Mouse (Mus musculus) hindbrain, embryonic 12.5 days (tissue): ENCODE results near the gene Ddost. TPM values are rescaled to one million over a fixed set of nuclear protein-coding genes. Genes with fewer than 3 reads are reported as not detected.
A peak's percentile ranks its signal among the peaks of the same experiment; 100 is the strongest.
"Not testable (repeated sequence)": the region's sequence is repeated elsewhere in the genome, so short reads cannot be mapped to it uniquely, and the experiment has no call there.

Experiments
- ATAC-seq: fragments of 200-750 bp; cut with Nextera tagmentation; 2 replicates; pipeline ENCODE4 v1.8.0; 2017; ENCODE audit warnings: moderate TSS enrichment; ENCODE audit not compliant: low FRiP score
- H3K27ac ChIP-seq: fragments of 300-500 bp; sonication (generic); 2 replicates; pipeline ENCODE4 v1.5.1; 2016; ENCODE audit warnings: mild to moderate bottlenecking
- H3K27me3 ChIP-seq: fragments of 300-500 bp; sonication (generic); 2 replicates; pipeline ENCODE4 v1.6.1; 2016; ENCODE audit warnings: mild to moderate bottlenecking
- H3K36me3 ChIP-seq: fragments of 300-500 bp; sonication (generic); 2 replicates; pipeline ENCODE4 v1.6.1; 2016; ENCODE audit warnings: mild to moderate bottlenecking
- H3K4me1 ChIP-seq: fragments of 300-500 bp; sonication (generic); 2 replicates; pipeline ENCODE4 v1.6.1; 2016
- H3K4me2 ChIP-seq: fragments of 300-500 bp; sonication (generic); replicated peaks from 2 replicates; pipeline ENCODE4 v1.6.1; 2016; ENCODE audit warnings: mild to moderate bottlenecking
- H3K4me3 ChIP-seq: fragments of 300-500 bp; sonication (generic); 2 replicates; pipeline ENCODE4 v1.5.1; 2016; ENCODE audit warnings: mild to moderate bottlenecking
- H3K9ac ChIP-seq: fragments of 300-500 bp; sonication (generic); 2 replicates; pipeline ENCODE4 v1.6.1; 2016; ENCODE audit warnings: mild to moderate bottlenecking, moderate library complexity
- H3K9me3 ChIP-seq: fragments of 300-500 bp; sonication (generic); replicated peaks from 2 replicates; pipeline ENCODE4 v1.6.1; 2016; ENCODE audit warnings: mild to moderate bottlenecking
- WGBS: fragments of 180-500 bp; shearing (Covaris S2); methylation state at CpG from one replicate; pipeline ENCODE4 v1.1.7; 2016; 5-methylcytosine and 5-hydroxymethylcytosine counted together
- polyA plus RNA-seq: library from polyadenylated mRNA; unstranded; fragments of >200 nt; fragmentation: Nextera tagmentation; extraction: Ambion mirVana; gene quantifications from 2 replicates; pipeline ENCODE4 v1.2.1, GENCODE M21; 2016

Ddost gene
- polyA plus RNA-seq, 1 experiment from 2014 or later = 250 TPM

GRCm38 (mm10) chr4:138327155-138327554, 22.6 kb downstream of the Ddost start:
- H3K4me3 ChIP-seq, ATAC-seq, H3K27me3 ChIP-seq, H3K36me3 ChIP-seq, H3K9ac ChIP-seq, H3K9me3 ChIP-seq, H3K27ac ChIP-seq, H3K4me2 ChIP-seq: not testable (repeated sequence)
- 57% methylated on average over 9 of the region's 12 CpGs for WGBS
- H3K4me1 ChIP-seq = peaks cover 27% of the 10 kb centered on the region

DNA sequence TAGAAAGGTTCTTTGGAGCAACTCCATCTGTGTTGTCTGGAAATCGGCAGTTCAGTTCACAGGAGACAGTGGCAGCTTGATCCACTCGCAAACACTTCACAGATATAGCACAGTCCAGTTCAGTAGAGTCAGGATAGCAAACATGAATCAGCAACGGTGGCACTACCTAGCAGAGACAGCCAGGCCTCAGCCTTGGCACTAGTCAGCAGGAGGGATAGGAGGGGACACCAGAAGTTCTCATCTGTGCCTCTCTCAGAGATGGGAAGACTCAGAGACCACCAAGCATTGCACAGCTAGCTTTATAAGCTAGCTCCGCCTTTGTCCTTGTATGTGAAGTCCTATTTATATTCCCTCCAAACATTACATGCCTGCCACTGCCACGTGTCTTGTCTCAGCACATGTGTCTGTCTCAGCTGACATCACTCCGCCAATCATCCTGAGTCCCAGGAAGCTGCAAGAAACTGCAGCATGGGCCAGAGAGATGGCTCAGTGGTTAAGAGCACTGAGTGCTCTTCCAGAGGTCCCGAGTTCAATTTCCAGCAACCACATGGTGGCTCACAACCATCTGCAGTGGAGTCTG, 23.5 kb downstream of the Ddost start:
- H3K27ac ChIP-seq = peak overlapping the region; percentile 7; the same call in 1 of the 2 replicates
- WGBS = 68% methylated on average over 7 of the region's 7 CpGs

GRCm38 (mm10) chr4:138330264-138330671, 25.7 kb downstream of the Ddost start:
- Histone ChIP-seq H3K4me3 (no peak overlapping the region), H3K4me1 (peaks cover 10% of the 10 kb centered on the region), H3K4me2 (no peak overlapping the region), H3K9ac (no peak overlapping the region), H3K27me3 (peaks cover 10% of the 10 kb centered on the region; the same call in 1 of the 2 replicates), H3K36me3 (no peaks in the 10 kb centered on the region), H3K27ac (no peak overlapping the region), H3K9me3 (no peaks in the 10 kb centered on the region)
- ATAC-seq = no peak
- 38% methylated on average over 15 of the region's 15 CpGs for WGBS

More for the DNA sequence above, 23.5 kb downstream of the Ddost start:
- H3K4me2 ChIP-seq = peak overlapping the region; percentile 43
- no peaks in the 10 kb centered on the region for H3K36me3 ChIP-seq
- peaks cover 23% of the 10 kb centered on the region for H3K4me1 ChIP-seq
- no peaks in the 10 kb centered on the region for H3K9me3 ChIP-seq
- H3K9ac ChIP-seq = no peak overlapping the region
- H3K27me3 ChIP-seq = peaks cover 10% of the 10 kb centered on the region; the same call in 1 of the 2 replicates
- ATAC-seq = no peak
- peak overlapping the region; percentile 21 for H3K4me3 ChIP-seq

GRCm38 (mm10) chr4:138331647-138332046, 27.1 kb downstream of the Ddost start:
- WGBS = 77% methylated on average over 9 of the region's 9 CpGs
- no peaks in the 10 kb centered on the region for H3K9me3 ChIP-seq

GRCm38 (mm10) chr4:138333135-138333534, 28.6 kb downstream of the Ddost start:
- no peak overlapping the region for H3K4me3 ChIP-seq
- ATAC-seq = no peak
- H3K9ac ChIP-seq = no peak overlapping the region
- 0 out of 2 replicates have a peak, but pooled peaks cover 5% of the 10 kb centered on the region for H3K4me1 ChIP-seq
- H3K27me3 ChIP-seq = peaks cover 10% of the 10 kb centered on the region; the same call in 1 of the 2 replicates
- H3K27ac ChIP-seq = no peak overlapping the region
- 91% methylated on average over 4 of the region's 4 CpGs for WGBS
- no peak overlapping the region for H3K4me2 ChIP-seq
- no peaks in the 10 kb centered on the region for H3K36me3 ChIP-seq
- H3K9me3 ChIP-seq = no peaks in the 10 kb centered on the region

More at GRCm38 (mm10) chr4:138331647-138332046, 27.1 kb downstream of the Ddost start:
- Histone ChIP-seq H3K4me1 (0 out of 2 replicates have a peak, but pooled peaks cover 5% of the 10 kb centered on the region), H3K4me2 (no peak overlapping the region), H3K27me3 (peaks cover 10% of the 10 kb centered on the region; the same call in 1 of the 2 replicates), H3K4me3 (no peak overlapping the region), H3K36me3 (no peaks in the 10 kb centered on the region), H3K27ac (no peak overlapping the region), H3K9ac (no peak overlapping the region)
- ATAC-seq = no peak

DNA sequence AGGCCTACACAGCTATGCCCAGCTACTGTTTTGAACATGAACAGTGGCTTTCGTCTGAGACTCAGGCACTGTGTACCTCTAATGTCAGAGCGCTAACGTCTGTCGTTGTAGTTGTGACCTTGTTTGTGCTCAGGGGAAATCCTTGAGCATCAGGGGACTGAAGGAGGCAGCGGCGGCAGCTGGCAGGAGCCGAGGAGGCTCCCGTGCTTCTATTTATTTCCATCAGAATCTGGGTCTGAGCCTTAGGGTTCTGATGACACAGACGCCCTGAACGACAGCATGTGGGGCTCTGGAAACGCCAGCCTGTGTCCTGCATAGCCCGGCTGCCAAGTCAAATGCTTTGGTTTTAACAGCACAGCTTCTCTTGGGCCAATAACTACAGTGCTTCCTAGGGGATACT, 30.5 kb downstream of the Ddost start:
- H3K9ac ChIP-seq = no peak overlapping the region
- no peaks in the 10 kb centered on the region for H3K36me3 ChIP-seq
- H3K27ac ChIP-seq = no peak overlapping the region
- H3K9me3 ChIP-seq = no peaks in the 10 kb centered on the region
- 79% methylated on average over 12 of the region's 12 CpGs for WGBS
- no peak overlapping the region for H3K4me3 ChIP-seq
- ATAC-seq = no peak
- peaks cover 10% of the 10 kb centered on the region; the same call in 1 of the 2 replicates for H3K27me3 ChIP-seq
- 0 out of 2 replicates have a peak, but pooled peaks cover 5% of the 10 kb centered on the region for H3K4me1 ChIP-seq
- no peak overlapping the region for H3K4me2 ChIP-seq

DNA sequence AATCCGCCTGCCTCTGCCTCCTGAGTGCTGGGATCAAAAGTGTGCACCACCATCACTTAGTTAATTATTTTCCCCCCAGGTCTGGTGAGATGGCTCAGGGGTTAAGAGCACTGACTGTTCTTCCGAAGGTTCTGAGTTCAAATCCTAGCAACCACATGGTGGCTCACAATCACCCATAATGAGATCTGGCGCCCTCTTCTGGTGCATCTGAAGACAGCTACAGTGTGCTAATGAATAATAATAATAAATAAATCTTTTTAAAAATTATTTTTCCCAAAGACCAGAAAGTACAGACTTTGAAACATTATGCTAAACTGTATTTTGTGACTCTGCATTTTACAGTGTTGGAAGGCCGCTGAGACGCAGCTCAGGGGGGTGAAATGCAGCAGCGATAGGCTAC, 31.1 kb downstream of the Ddost start:
- H3K4me2 ChIP-seq = no peak overlapping the region
- H3K27ac ChIP-seq = no peak overlapping the region
- no peaks in the 10 kb centered on the region for H3K36me3 ChIP-seq
- no peaks in the 10 kb centered on the region for H3K4me1 ChIP-seq
- 84% methylated on average over 6 of the region's 6 CpGs for WGBS
- no peaks in the 10 kb centered on the region for H3K9me3 ChIP-seq
- no peak overlapping the region for H3K9ac ChIP-seq
- H3K4me3 ChIP-seq = no peak overlapping the region
- peaks cover 10% of the 10 kb centered on the region; the same call in 1 of the 2 replicates for H3K27me3 ChIP-seq
- no peak for ATAC-seq

- Histone ChIP-seq H3K9me3 (no peaks in the 10 kb centered on the region), H3K4me1 (no peaks in the 10 kb centered on the region), H3K27ac (no peak overlapping the region), H3K4me3 (no peak overlapping the region), H3K36me3 (no peaks in the 10 kb centered on the region), H3K27me3 (0 out of 2 replicates have a peak, but pooled peaks cover 3% of the 10 kb centered on the region), H3K9ac (no peak overlapping the region), H3K4me2 (no peak overlapping the region)
- WGBS = 79% methylated on average over 5 of the region's 5 CpGs
- ATAC-seq = no peak
Observed at GRCm38 (mm10) chr4:138336876-138337275, 32.3 kb downstream of the Ddost start.

GRCm38 (mm10) chr4:138337341-138337740, 32.8 kb downstream of the Ddost start:
- Histone ChIP-seq H3K4me1 (no peaks in the 10 kb centered on the region), H3K27ac (no peak overlapping the region), H3K27me3 (no peaks in the 10 kb centered on the region), H3K9me3 (no peaks in the 10 kb centered on the region), H3K9ac (no peak overlapping the region), H3K4me3 (no peak overlapping the region), H3K36me3 (no peaks in the 10 kb centered on the region), H3K4me2 (no peak overlapping the region)
- no peak for ATAC-seq
- WGBS = 76% methylated on average over 9 of the region's 9 CpGs

DNA sequence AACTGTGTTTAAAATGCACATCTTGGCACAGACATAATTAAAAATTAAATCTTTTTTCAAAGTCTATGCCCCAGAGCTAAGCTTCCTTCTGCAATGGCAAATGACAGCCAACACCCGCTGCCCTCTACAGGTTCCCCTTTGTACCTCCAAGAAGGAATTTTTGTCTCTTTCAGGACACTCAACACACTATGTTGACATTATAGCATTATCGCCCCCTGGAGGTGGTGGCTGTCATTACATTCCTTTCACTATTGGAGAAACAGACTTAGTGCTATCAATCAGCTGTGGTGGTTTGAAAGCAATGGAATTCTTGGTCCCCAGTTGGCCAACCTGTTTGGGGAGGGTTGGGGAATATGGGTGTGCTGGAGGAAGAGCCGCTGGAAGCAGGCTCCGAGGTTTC, 35.4 kb downstream of the Ddost start:
- Histone ChIP-seq H3K4me3 (no peak overlapping the region), H3K27me3 (no peaks in the 10 kb centered on the region; the same call in 1 of the 2 replicates), H3K36me3 (no peaks in the 10 kb centered on the region), H3K4me2 (no peak overlapping the region), H3K9ac (no peak overlapping the region), H3K9me3 (no peaks in the 10 kb centered on the region), H3K4me1 (no peaks in the 10 kb centered on the region), H3K27ac (no peak overlapping the region)
- WGBS = 27% methylated on average over 4 of the region's 4 CpGs
- no peak for ATAC-seq

DNA sequence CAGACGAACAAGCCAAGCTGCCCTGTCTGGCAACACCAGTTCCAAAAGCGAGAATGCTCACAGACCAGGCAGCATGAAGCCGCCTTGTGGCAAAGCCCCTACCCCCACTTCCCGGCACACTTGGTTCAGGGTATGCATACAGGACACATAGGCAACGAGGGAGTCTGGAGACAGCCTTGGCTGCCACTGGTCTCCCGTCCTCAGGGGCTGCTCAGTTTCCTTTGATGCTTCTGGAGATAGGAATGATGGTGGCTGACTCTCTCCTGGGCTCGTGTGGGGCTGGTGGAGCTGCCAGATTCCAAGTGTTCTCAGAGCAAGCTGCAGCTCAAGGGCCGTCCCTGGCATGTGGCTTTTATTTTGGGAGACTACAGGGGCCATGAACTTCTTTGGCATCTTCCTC, 36.9 kb downstream of the Ddost start:
- Histone ChIP-seq H3K36me3 (no peaks in the 10 kb centered on the region), H3K27me3 (no peaks in the 10 kb centered on the region; the same call in 1 of the 2 replicates), H3K4me2 (no peak overlapping the region), H3K4me1 (no peaks in the 10 kb centered on the region), H3K4me3 (no peak overlapping the region), H3K9me3 (no peaks in the 10 kb centered on the region), H3K27ac (no peak overlapping the region), H3K9ac (no peak overlapping the region)
- no peak for ATAC-seq
- WGBS = 70% methylated on average over 8 of the region's 8 CpGs

DNA sequence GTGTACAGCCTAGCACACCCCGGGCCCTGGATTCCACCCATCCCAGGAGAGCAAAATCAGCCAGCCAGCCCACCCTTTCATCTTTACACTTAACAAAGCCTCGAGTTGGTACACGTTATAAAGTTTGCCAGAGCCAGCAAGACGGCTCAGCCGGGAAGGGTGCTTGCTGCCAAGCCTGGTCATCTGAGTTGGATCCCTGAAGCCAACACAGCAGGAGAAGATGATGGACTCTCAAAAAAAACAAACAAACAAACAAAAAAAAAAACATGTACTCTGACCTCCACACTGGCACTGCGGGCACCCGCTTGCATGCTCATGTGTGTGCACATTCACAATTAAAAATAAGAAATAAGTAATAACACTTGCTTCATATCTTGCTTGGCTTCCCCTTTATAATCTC, 37.5 kb downstream of the Ddost start:
- H3K4me3 ChIP-seq = no peak overlapping the region
- no peaks in the 10 kb centered on the region for H3K4me1 ChIP-seq
- H3K36me3 ChIP-seq = no peaks in the 10 kb centered on the region
- H3K4me2 ChIP-seq = no peak overlapping the region
- no peak overlapping the region for H3K27ac ChIP-seq
- H3K9me3 ChIP-seq = no peaks in the 10 kb centered on the region
- H3K9ac ChIP-seq = no peak overlapping the region
- no peak for ATAC-seq
- H3K27me3 ChIP-seq = no peaks in the 10 kb centered on the region; the same call in 1 of the 2 replicates
- 82% methylated on average over 7 of the region's 7 CpGs for WGBS

DNA sequence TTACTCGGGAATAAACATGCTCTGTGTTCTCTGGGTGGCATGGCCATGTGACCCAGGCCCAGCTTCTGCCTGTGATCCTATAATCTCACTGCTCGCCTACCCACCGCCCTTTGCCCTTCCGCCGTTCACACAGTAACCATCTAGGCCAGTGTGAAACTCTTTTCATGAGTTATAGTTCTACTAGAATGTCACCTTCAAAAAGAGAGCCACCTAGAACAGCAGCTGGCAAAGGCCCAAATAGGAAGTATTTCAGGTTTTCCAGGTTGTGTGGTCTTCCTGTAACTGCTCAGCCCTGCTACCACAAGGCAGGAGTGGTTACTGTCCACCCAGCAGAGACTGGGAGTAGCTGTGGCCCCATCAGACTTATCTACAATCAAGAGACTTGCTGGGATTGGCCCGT, 38.2 kb downstream of the Ddost start:
- Histone ChIP-seq H3K9ac (no peak overlapping the region), H3K27ac (no peak overlapping the region), H3K27me3 (no peaks in the 10 kb centered on the region; the same call in 1 of the 2 replicates), H3K4me3 (no peak overlapping the region), H3K36me3 (no peaks in the 10 kb centered on the region), H3K9me3 (no peaks in the 10 kb centered on the region), H3K4me1 (no peaks in the 10 kb centered on the region), H3K4me2 (no peak overlapping the region)
- no peak for ATAC-seq
- 83% methylated on average over 6 of the region's 6 CpGs for WGBS
